Mouse (Mus musculus) limb, embryonic 14.5 days (tissue): ENCODE measurements at regions not wholly inside any gene's neighbourhood (a gene's known extent, or its start where the extent isn't known, plus 50 kb on each side); places are given as distances from the start of the nearest gene placed in this dataset.
A peak's percentile ranks its signal among the peaks of the same experiment; 100 is the strongest.

Experiments
- ATAC-seq: fragments of 200-750 bp; cut with Nextera tagmentation; 2 replicates; pipeline ENCODE4 v1.8.0; 2017; ENCODE audit warnings: low read depth, moderate number of reproducible peaks, moderate TSS enrichment; ENCODE audit not compliant: low FRiP score
- DNase-seq: peaks from one replicate; pipeline ENCODE4 v3.0.0-alpha.2; 2015; ENCODE audit warnings: low spot score
- H3K27ac ChIP-seq: fragments of 300-500 bp; sonication (generic); replicated peaks from 2 replicates; pipeline ENCODE4 v1.5.1; 2014; ENCODE audit warnings: low read depth, mild to moderate bottlenecking, low read length, moderate library complexity, mixed read lengths
- H3K27me3 ChIP-seq: fragments of 300-500 bp; sonication (generic); 2 replicates; pipeline ENCODE4 v1.6.1; 2014; ENCODE audit warnings: low read length, mixed read lengths; ENCODE audit not compliant: control insufficient read depth, insufficient read depth
- H3K36me3 ChIP-seq: fragments of 300-500 bp; sonication (generic); 2 replicates; pipeline ENCODE4 v1.6.1; 2014; ENCODE audit warnings: mild to moderate bottlenecking, low read length, moderate library complexity, mixed read lengths; ENCODE audit not compliant: control insufficient read depth, insufficient read depth
- H3K4me1 ChIP-seq: fragments of 300-500 bp; sonication (generic); 2 replicates; pipeline ENCODE4 v1.6.1; 2014; ENCODE audit warnings: antibody characterized with exemption, low read length, mixed read lengths; ENCODE audit not compliant: control insufficient read depth, insufficient read depth
- H3K4me2 ChIP-seq: fragments of 300-500 bp; sonication (generic); replicated peaks from 2 replicates; pipeline ENCODE4 v1.6.1; 2014; ENCODE audit warnings: low read depth, mild to moderate bottlenecking, low read length, moderate library complexity; ENCODE audit not compliant: severe bottlenecking
- H3K4me3 ChIP-seq: fragments of 300-500 bp; sonication (generic); replicated peaks from 2 replicates; pipeline ENCODE4 v1.5.1; 2014; ENCODE audit warnings: low read length
- H3K9ac ChIP-seq: fragments of 300-500 bp; sonication (generic); 2 replicates; pipeline ENCODE4 v1.6.1; 2014; ENCODE audit warnings: mild to moderate bottlenecking, low read depth, low read length, moderate library complexity; ENCODE audit not compliant: severe bottlenecking
- H3K9me3 ChIP-seq: fragments of 300-500 bp; sonication (generic); 2 replicates; pipeline ENCODE4 v1.6.1; 2016; ENCODE audit warnings: low read length; ENCODE audit not compliant: control insufficient read depth
- POLR2A ChIP-seq: fragments of 200-500 bp; IDR thresholded peaks from 2 replicates; pipeline ENCODE4 v1.8.0; 2012; ENCODE audit warnings: inconsistent platforms, mild to moderate bottlenecking, moderate library complexity, borderline replicate concordance; ENCODE audit not compliant: insufficient read depth, insufficient read length; ENCODE audit errors: extremely low read depth
- WGBS: fragments of 180-500 bp; shearing (Covaris S2); extraction: QIAGEN DNeasy Blood & Tissue Kit; methylation state at CpG from one replicate; pipeline ENCODE4 v1.1.7; 2014; 5-methylcytosine and 5-hydroxymethylcytosine counted together

DNA sequence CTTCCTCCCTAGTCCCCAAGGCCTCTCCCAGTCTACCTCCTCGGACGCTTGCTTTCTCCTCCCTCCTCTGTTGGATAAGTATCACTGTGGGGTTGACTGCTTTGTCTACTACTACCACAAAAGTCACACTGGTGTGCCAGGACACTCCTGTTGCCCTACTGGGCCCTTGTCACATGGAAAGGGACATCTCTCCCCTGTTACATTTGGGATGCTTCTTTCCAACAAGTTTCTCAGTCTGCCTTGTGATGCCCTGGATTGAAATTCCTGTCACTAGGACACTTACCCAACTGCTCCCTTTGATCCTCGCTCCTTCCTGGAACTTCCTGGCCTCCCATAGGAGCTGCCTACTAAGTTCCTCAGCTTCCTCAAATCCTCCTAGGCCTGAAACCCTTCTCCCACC lies 501.9 kb upstream of the Nox3 start:
- WGBS: 70% methylated on average over 3 of the region's 3 CpGs
- 0 out of 2 replicates have a peak, but pooled peaks cover 5% of the 10 kb centered on the region for H3K4me1 ChIP-seq
- no peak overlapping the region for H3K27ac ChIP-seq
- TF ChIP-seq POLR2A: no peak
- H3K36me3 ChIP-seq: no peaks in the 10 kb centered on the region
- H3K4me3 ChIP-seq: no peak overlapping the region
- H3K9me3 ChIP-seq: no peaks in the 10 kb centered on the region
- H3K27me3 ChIP-seq: no peaks in the 10 kb centered on the region
- no peak overlapping the region for H3K9ac ChIP-seq
- no peak overlapping the region for H3K4me2 ChIP-seq
- ATAC-seq (no peak), DNase-seq (no peak)

DNA sequence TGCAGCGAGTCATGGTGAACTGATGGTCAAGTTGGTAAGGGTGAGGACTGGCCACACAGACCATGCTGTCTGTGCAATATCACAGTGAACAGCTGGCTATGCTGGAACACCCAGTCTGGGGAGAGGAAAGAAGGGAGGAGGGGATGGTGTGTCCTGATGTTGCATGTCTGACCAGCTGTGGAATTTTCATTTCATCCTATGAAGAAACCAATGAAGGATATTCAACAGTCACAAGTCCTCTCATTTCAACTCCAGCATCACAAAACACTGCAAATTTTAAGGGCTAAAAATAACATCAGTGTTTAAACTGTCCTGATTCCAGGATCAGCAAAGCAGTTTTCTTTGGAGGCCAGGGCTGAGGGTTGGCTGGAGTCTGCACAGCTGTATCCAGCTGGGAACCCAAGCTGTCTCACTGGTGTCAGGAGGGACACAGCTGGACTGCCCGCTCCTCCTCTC lies 503.7 kb upstream of the Nox3 start:
- no peak overlapping the region for H3K4me3 ChIP-seq
- H3K9ac ChIP-seq: no peak overlapping the region
- no peak overlapping the region for H3K27ac ChIP-seq
- no peaks in the 10 kb centered on the region for H3K9me3 ChIP-seq
- H3K27me3 ChIP-seq: no peaks in the 10 kb centered on the region
- DNase-seq (peak; percentile 48), ATAC-seq (peak; percentile 63; the same call in 1 of the 2 replicates)
- 0 out of 2 replicates have a peak, but pooled peaks cover 5% of the 10 kb centered on the region for H3K4me1 ChIP-seq
- TF ChIP-seq POLR2A: no peak
- H3K36me3 ChIP-seq: no peaks in the 10 kb centered on the region
- H3K4me2 ChIP-seq: no peak overlapping the region
- 73% methylated on average over 2 of the region's 2 CpGs for WGBS

GRCm38 (mm10) chr17:4201300-4201699 lies 505.2 kb upstream of the Nox3 start:
- Histone ChIP-seq H3K4me1 (0 out of 2 replicates have a peak, but pooled peaks cover 5% of the 10 kb centered on the region), H3K36me3 (no peaks in the 10 kb centered on the region), H3K9ac (no peak overlapping the region), H3K9me3 (no peaks in the 10 kb centered on the region), H3K27me3 (no peaks in the 10 kb centered on the region), H3K4me2 (no peak overlapping the region), H3K4me3 (no peak overlapping the region), H3K27ac (no peak overlapping the region)
- no peak for DNase-seq
- WGBS: 87% methylated on average over 4 of the region's 4 CpGs
- ATAC-seq: no peak
- TF ChIP-seq POLR2A: no peak

GRCm38 (mm10) chr17:4208142-4208925 lies 512.3 kb upstream of the Nox3 start:
- Histone ChIP-seq H3K9me3 (no peaks in the 10 kb centered on the region), H3K4me3 (no peak overlapping the region), H3K27me3 (no peaks in the 10 kb centered on the region), H3K4me1 (no peaks in the 10 kb centered on the region), H3K9ac (no peak overlapping the region), H3K4me2 (no peak overlapping the region), H3K36me3 (no peaks in the 10 kb centered on the region), H3K27ac (no peak overlapping the region)
- no peak for ATAC-seq
- WGBS: 55% methylated on average over 5 of the region's 5 CpGs
- DNase-seq: no peak
- TF ChIP-seq POLR2A: no peak

DNA sequence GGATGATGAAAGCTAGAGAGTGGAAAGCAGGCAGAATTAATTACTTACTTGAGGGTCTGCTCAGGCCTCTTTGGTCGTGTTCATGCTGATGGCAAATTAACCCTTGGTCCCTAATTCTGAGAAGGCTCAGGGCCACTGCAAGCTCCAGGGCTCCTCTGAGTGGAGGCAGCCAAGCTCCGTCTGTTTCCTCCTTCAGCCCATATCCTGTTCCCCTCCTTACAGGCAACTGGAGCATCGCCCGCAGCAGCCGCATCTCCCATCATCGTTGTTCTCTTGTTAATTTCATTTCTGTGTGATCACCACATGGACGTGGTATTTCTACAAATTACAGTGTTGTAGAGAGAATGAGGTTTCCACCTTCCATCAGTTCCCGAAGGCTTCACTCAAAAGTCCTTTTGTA lies 513.6 kb upstream of the Nox3 start:
- Histone ChIP-seq H3K27me3 (no peaks in the 10 kb centered on the region), H3K4me3 (no peak overlapping the region), H3K9ac (no peak overlapping the region), H3K27ac (no peak overlapping the region), H3K4me1 (no peaks in the 10 kb centered on the region), H3K36me3 (no peaks in the 10 kb centered on the region), H3K4me2 (no peak overlapping the region), H3K9me3 (no peaks in the 10 kb centered on the region)
- WGBS: 59% methylated on average over 8 of the region's 8 CpGs
- ATAC-seq: no peak
- no peak for TF ChIP-seq POLR2A
- DNase-seq: no peak
